Comparison of ENCODE assay signal across 9 mouse cellular contexts in the genomic region with DNA sequence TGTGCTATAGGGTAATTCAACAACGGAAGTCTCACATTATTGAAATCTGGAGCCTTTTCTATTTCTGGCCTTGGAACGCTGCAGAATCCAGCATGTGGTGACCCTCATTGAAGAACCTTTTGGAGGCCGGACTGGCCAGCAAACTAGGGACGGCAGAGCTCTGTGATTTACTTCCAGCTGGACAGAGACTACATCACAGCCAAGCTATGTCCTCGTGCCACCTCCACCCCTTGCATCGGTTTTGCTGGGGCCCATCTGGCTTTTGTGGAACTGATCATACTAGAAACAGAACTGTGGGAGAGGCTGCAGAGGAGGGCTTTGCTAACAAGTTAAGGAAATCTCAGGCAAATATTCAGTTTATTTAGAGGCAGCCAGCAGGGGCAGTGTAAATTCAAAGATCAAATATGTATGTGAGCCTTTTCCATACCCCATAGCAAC.
DNase-seq lines count a peak whose midpoint lies in the region; ATAC-seq and TF ChIP-seq lines count a peak whose summit lies in the region.
"Had no signal": no experiment of that assay in that cellular context is flagged by ENCODE, and none has a peak within 500 bp of the region (broad histone marks: within the 10 kb centered on the region; RNA-seq: fewer than 3 reads in every experiment).

No protein-coding gene starts in this region.

- ATAC-seq in megakaryocyte-erythroid progenitor cell, adult 5-6 weeks (replicated peaks; ENCODE audit: low FRiP score, low TSS enrichment, poor library complexity, severe bottlenecking) = no peak

- H3K4me1 ChIP-seq in embryonic fibroblast, embryonic 13.5 days (ENCODE audit: control insufficient read depth, insufficient read depth, low read length) = peaks cover 13% of the 10 kb centered on the region

- intact Hi-C loops in gastrocnemius, postnatal 14 days (cut with DNase I; ENCODE audit: low total_unique reads) = no loop called here

- TF ChIP-seq CTCF in embryonic fibroblast, embryonic 13.5 days (IDR thresholded peaks at IDR 0.05; ENCODE audit: borderline replicate concordance, insufficient read depth, low read length) = no peak

- DNase-seq in gastrocnemius, postnatal 14 days = peak; percentile 36
- DNase-seq in gastrocnemius, postnatal 25 days = no peak
- peak; percentile 19 for DNase-seq in kidney, postnatal 14 days
- DNase-seq in lung, postnatal 14 days = peak; percentile 31
- DNase-seq in urinary bladder, postnatal 14 days (ENCODE audit: low spot score) = no peak
- no peak for DNase-seq in Muller cell, postnatal 12 days (ENCODE audit: inconsistent ontology term)

- H3K27ac ChIP-seq in embryonic fibroblast, embryonic 13.5 days (ENCODE audit: insufficient read depth, low read length) = peak overlapping the region; percentile 55; the same call in 1 of the 2 replicates

- no peak for TF ChIP-seq POLR2A in embryonic fibroblast, embryonic 13.5 days (IDR thresholded peaks at IDR 0.05; ENCODE audit: low read depth, low read length)

- H3K4me3 ChIP-seq in embryonic fibroblast, embryonic 13.5 days (ENCODE audit: insufficient read depth, low read length) = no peak overlapping the region
- H3K4me3 ChIP-seq: limb, embryonic 13.5 days had no signal

Comparison
In these comparisons a context has a peak if more than half of its experiments do, and no peak if none do; other contexts are left out.
1. DNase-seq: peak in gastrocnemius, postnatal 14 days (single experiment), kidney, postnatal 14 days (single experiment) and lung, postnatal 14 days (single experiment); none in gastrocnemius, postnatal 25 days (single experiment), urinary bladder, postnatal 14 days (single experiment) and Muller cell, postnatal 12 days (single experiment).